ENCODE assay signal across 9 mouse cellular contexts in the genomic region with DNA sequence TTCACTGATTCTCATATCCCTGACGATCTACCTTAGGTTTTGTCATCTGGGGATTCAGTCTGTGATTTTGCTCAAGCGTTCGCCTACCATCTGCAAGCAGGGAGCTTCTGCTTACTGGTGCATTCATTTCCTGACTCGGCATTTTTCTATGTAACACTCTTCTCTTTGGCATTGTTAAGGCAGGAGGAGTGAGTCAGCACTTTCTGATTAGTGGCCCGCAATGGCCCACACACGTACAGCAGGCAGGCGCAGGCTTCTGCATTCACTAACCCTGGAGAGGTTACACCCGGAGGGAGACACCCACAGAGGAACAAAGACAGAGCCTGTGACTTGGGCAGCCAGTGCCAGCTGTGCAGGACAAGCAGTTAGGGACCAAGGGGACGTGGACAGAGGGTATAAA. TPM values are rescaled to one million over a fixed set of nuclear protein-coding genes. Genes with fewer than 3 reads are reported as not detected.
DNase-seq lines count a peak whose midpoint lies in the region; ATAC-seq lines count a peak whose summit lies in the region.
"Had no signal": no experiment of that assay in that cellular context is flagged by ENCODE, and none has a peak within 500 bp of the region (broad histone marks: within the 10 kb centered on the region; RNA-seq: fewer than 3 reads in every experiment).

No protein-coding gene starts in this region.

- no peaks in the 10 kb centered on the region for H3K36me3 ChIP-seq in neural tube, embryonic 11.5 days (ENCODE audit: control insufficient read depth, insufficient read depth, low read length)
- peaks cover under 1% of the 10 kb centered on the region; the same call in 1 of the 2 replicates for H3K36me3 ChIP-seq in heart, embryonic 16.5 days (ENCODE audit: control insufficient read depth, insufficient read depth)
- peaks cover 23% of the 10 kb centered on the region for H3K36me3 ChIP-seq in liver, embryonic 13.5 days

- 73% methylated on average over 9 of the region's 9 CpGs for whole genome bisulfite sequencing in neural tube, embryonic 11.5 days
- WGBS in heart, embryonic 16.5 days, result 45% methylated on average over 9 of the region's 9 CpGs
- WGBS in liver, embryonic 13.5 days (ENCODE audit: insufficient replicate concordance), result 27% methylated on average over 9 of the region's 9 CpGs

- no peaks in the 10 kb centered on the region for H3K9me3 ChIP-seq in neural tube, embryonic 11.5 days (ENCODE audit: control insufficient read depth, low read length)
- H3K9me3 ChIP-seq in heart, embryonic 16.5 days (replicated peaks; ENCODE audit: control insufficient read depth, low read length), result no peaks in the 10 kb centered on the region
- H3K9me3 ChIP-seq in liver, embryonic 13.5 days (replicated peaks), result no peaks in the 10 kb centered on the region
- H3K9me3 ChIP-seq: lung, embryonic 15.5 days had no signal

- ATAC-seq in neural tube, embryonic 11.5 days (ENCODE audit: insufficient read depth, low FRiP score, low TSS enrichment), result peak; percentile 41; the same call in 1 of the 2 replicates
- 0 out of 2 replicates have a peak, but pooled peaks have one; percentile 52 for ATAC-seq in heart, embryonic 16.5 days (replicated peaks; ENCODE audit: extremely low read depth, insufficient read depth, low FRiP score)
- ATAC-seq in liver, embryonic 13.5 days (ENCODE audit: low read depth), result peak; percentile 89

- H3K4me3 ChIP-seq in neural tube, embryonic 11.5 days (ENCODE audit: low read depth, low read length), result no peak overlapping the region
- H3K4me3 ChIP-seq in heart, embryonic 16.5 days (ENCODE audit: low read length), result no peak overlapping the region
- H3K4me3 ChIP-seq in liver, embryonic 13.5 days (replicated peaks), result no peak overlapping the region
- H3K4me3 ChIP-seq: lung, embryonic 15.5 days had no signal

- H3K27me3 ChIP-seq in neural tube, embryonic 11.5 days (ENCODE audit: control insufficient read depth, insufficient read depth, low read length), result no peaks in the 10 kb centered on the region
- H3K27me3 ChIP-seq in heart, embryonic 16.5 days (ENCODE audit: control insufficient read depth, insufficient read depth, low read length), result no peaks in the 10 kb centered on the region
- no peaks in the 10 kb centered on the region for H3K27me3 ChIP-seq in liver, embryonic 13.5 days
- H3K27me3 ChIP-seq: lung, embryonic 15.5 days had no signal

- no peak overlapping the region for H3K9ac ChIP-seq in neural tube, embryonic 11.5 days (ENCODE audit: low read length)
- peak overlapping the region; percentile 45; the same call in 1 of the 2 replicates for H3K9ac ChIP-seq in heart, embryonic 16.5 days (ENCODE audit: low read length)
- H3K9ac ChIP-seq in liver, embryonic 13.5 days, result no peak overlapping the region
- H3K9ac ChIP-seq: lung, embryonic 15.5 days had no signal

- no peaks in the 10 kb centered on the region for H3K4me1 ChIP-seq in neural tube, embryonic 11.5 days (ENCODE audit: control insufficient read depth, insufficient read depth, low read length)
- H3K4me1 ChIP-seq in heart, embryonic 16.5 days (ENCODE audit: control insufficient read depth, insufficient read depth, low read length), result peaks cover 14% of the 10 kb centered on the region
- H3K4me1 ChIP-seq in liver, embryonic 13.5 days (replicated peaks), result peaks cover 37% of the 10 kb centered on the region
- H3K4me1 ChIP-seq: lung, embryonic 15.5 days had no signal

- intact Hi-C loops in gastrocnemius, postnatal 14 days (cut with DNase I; ENCODE audit: low total_unique reads), result no loop called here

- no peak overlapping the region for H3K27ac ChIP-seq in neural tube, embryonic 11.5 days (ENCODE audit: low read depth, low read length)
- peak overlapping the region; percentile 71 for H3K27ac ChIP-seq in heart, embryonic 16.5 days (ENCODE audit: low read length)
- peak overlapping the region; percentile 81 for H3K27ac ChIP-seq in liver, embryonic 13.5 days
- H3K27ac ChIP-seq: lung, embryonic 15.5 days had no signal

- peak; percentile 18 for DNase-seq in neural tube, embryonic 11.5 days (ENCODE audit: low spot score)
- DNase-seq in neural tube, embryonic 10.5 days (ENCODE audit: extremely low spot score, low spot score), result no peak
- DNase-seq in c-Kit-positive CD71-negative TER-119-negative erythroid progenitor cells, embryonic 14.5 days (ENCODE audit: low read depth), result peak; percentile 20
- DNase-seq in liver, embryonic 13.5 days, result peak; percentile 71
- DNase-seq in cerebellum, postnatal 4 days (ENCODE audit: low spot score in 2 of 2), result no peak
- no peak for DNase-seq in cerebellum, adult 9-11 months
- no peak for DNase-seq in gastrocnemius, postnatal 14 days

- no peak overlapping the region for H3K4me2 ChIP-seq in neural tube, embryonic 11.5 days (ENCODE audit: low read depth)
- H3K4me2 ChIP-seq in heart, embryonic 16.5 days (ENCODE audit: low read depth, low read length), result no peak overlapping the region
- peak overlapping the region; percentile 26 for H3K4me2 ChIP-seq in liver, embryonic 13.5 days
- H3K4me2 ChIP-seq: lung, embryonic 15.5 days had no signal

RNA-seq across cellular contexts. Expression of gene Polr3g, which starts 19.2 kb away (rescaled TPM):
- 10.4 and 13.3 TPM in 2 replicates for polyA plus RNA-seq in neural tube, embryonic 11.5 days (2014; fragmentation: Nextera tagmentation; extraction: Ambion mirVana)
- 14.1 and 14.9 TPM in 2 replicates for polyA plus RNA-seq in heart, embryonic 16.5 days (2015; fragmentation: Nextera tagmentation; extraction: Ambion mirVana)
- polyA plus RNA-seq in liver, embryonic 13.5 days (2015; fragmentation: Nextera tagmentation; extraction: Ambion mirVana), result 13.6 and 14.6 TPM in 2 replicates
- 1 to 10 TPM in 1 of 2 experiments, under 1 TPM in 1; 0.69 to 1.3 TPM for total RNA-seq in gastrocnemius, postnatal 14 days (2021)

RNA-seq across cellular contexts. Expression of gene Mblac2, which starts 19.5 kb away (rescaled TPM):
- 11.5 and 12.3 TPM in 2 replicates for polyA plus RNA-seq in neural tube, embryonic 11.5 days (2014; fragmentation: Nextera tagmentation; extraction: Ambion mirVana)
- 8.5 and 9.3 TPM in 2 replicates for polyA plus RNA-seq in heart, embryonic 16.5 days (2015; fragmentation: Nextera tagmentation; extraction: Ambion mirVana)
- polyA plus RNA-seq in liver, embryonic 13.5 days (2015; fragmentation: Nextera tagmentation; extraction: Ambion mirVana), result 3.3 and 3.6 TPM in 2 replicates
- total RNA-seq in gastrocnemius, postnatal 14 days (2021), result 1 to 10 TPM; 1.1 TPM

RNA-seq across cellular contexts. Expression of gene Lysmd3, which starts 34.1 kb away (rescaled TPM):
- polyA plus RNA-seq in neural tube, embryonic 11.5 days (2014; fragmentation: Nextera tagmentation; extraction: Ambion mirVana), result 35.4 and 39.5 TPM in 2 replicates
- 20.4 and 21.1 TPM in 2 replicates for polyA plus RNA-seq in heart, embryonic 16.5 days (2015; fragmentation: Nextera tagmentation; extraction: Ambion mirVana)
- polyA plus RNA-seq in liver, embryonic 13.5 days (2015; fragmentation: Nextera tagmentation; extraction: Ambion mirVana), result 14.5 and 21.0 TPM in 2 replicates
- total RNA-seq in gastrocnemius, postnatal 14 days (2021), result 1 to 10 TPM; 6.2 to 7.9 TPM

RNA-seq across cellular contexts. Expression of gene Adgrv1, which starts 58.7 kb away (rescaled TPM):
- 35.1 and 38.8 TPM in 2 replicates for polyA plus RNA-seq in neural tube, embryonic 11.5 days (2014; fragmentation: Nextera tagmentation; extraction: Ambion mirVana)
- polyA plus RNA-seq in heart, embryonic 16.5 days (2015; fragmentation: Nextera tagmentation; extraction: Ambion mirVana), result 0.81 and 0.97 TPM in 2 replicates
- 0.13 and 0.16 TPM in 2 replicates for polyA plus RNA-seq in liver, embryonic 13.5 days (2015; fragmentation: Nextera tagmentation; extraction: Ambion mirVana)
- under 1 TPM in 1 of 2 experiments, not detected in 1; 0.10 TPM for total RNA-seq in gastrocnemius, postnatal 14 days (2021)

Comparison
In these comparisons a context has a peak if more than half of its experiments do, and no peak if none do; other contexts are left out.
1. DNase-seq: peak in neural tube, embryonic 11.5 days (single experiment), c-Kit-positive CD71-negative TER-119-negative erythroid progenitor cells, embryonic 14.5 days (single experiment) and liver, embryonic 13.5 days (single experiment); none in neural tube, embryonic 10.5 days (single experiment), cerebellum, postnatal 4 days (0 of 2), cerebellum, adult 9-11 months (single experiment) and gastrocnemius, postnatal 14 days (single experiment).
2. Peak in every context shown above with its lines, with median percentiles within 50 percentile points of each other: ATAC-seq.